Mouse (Mus musculus) lung, postnatal 25 days (tissue): ENCODE measurements around the gene Pabpn1l.

ENCODE experiments used
- DNase-seq: peaks from one replicate; pipeline ENCODE4 v3.0.0; 2022; ENCODE audit warnings: low spot score

Pabpn1l gene

GRCm38 (mm10) chr8:122618660-122619378, 3.7 kb downstream of the Pabpn1l start:
- no peak for DNase-seq

- peak; percentile 88 for DNase-seq
Measured at GRCm38 (mm10) chr8:122617947-122618546, 4.5 kb downstream of the Pabpn1l start.

- peak; percentile 52 for DNase-seq
Measured at GRCm38 (mm10) chr8:122616181-122616905, 6.2 kb downstream of the Pabpn1l start.

GRCm38 (mm10) chr8:122611295-122612133, 11.0 kb downstream of the Pabpn1l start, which contains the start of the genes Galns and Trappc2l:
TSS of gene Galns (minus strand) at chr8:122611463.
TSS of gene Trappc2l (plus strand) at chr8:122611640.
- DNase-seq, result peak; percentile 96

GRCm38 (mm10) chr8:122610612-122611277, 11.8 kb downstream of the Pabpn1l start:
- no peak for DNase-seq

GRCm38 (mm10) chr8:122610209-122610608, 12.3 kb downstream of the Pabpn1l start:
- DNase-seq, result no peak

- no peak for DNase-seq
Measured at GRCm38 (mm10) chr8:122606810-122607209, 15.7 kb downstream of the Pabpn1l start.

GRCm38 (mm10) chr8:122605367-122605766, 17.2 kb downstream of the Pabpn1l start:
- DNase-seq, result no peak

- no peak for DNase-seq
Measured at GRCm38 (mm10) chr8:122604640-122605039, 17.9 kb downstream of the Pabpn1l start.

- DNase-seq, result no peak
Measured at GRCm38 (mm10) chr8:122600666-122601065, 21.9 kb downstream of the Pabpn1l start.

- no peak for DNase-seq
Measured at GRCm38 (mm10) chr8:122596031-122596430, 26.5 kb downstream of the Pabpn1l start.

- DNase-seq, result no peak
Measured at GRCm38 (mm10) chr8:122593783-122594507, 28.6 kb downstream of the Pabpn1l start.

- no peak for DNase-seq
Measured at GRCm38 (mm10) chr8:122593240-122593639, 29.3 kb downstream of the Pabpn1l start.

- no peak for DNase-seq
Measured at GRCm38 (mm10) chr8:122586749-122587148, 35.8 kb downstream of the Pabpn1l start.

GRCm38 (mm10) chr8:122586171-122586570, 36.4 kb downstream of the Pabpn1l start:
- no peak for DNase-seq

- DNase-seq, result no peak
Measured at GRCm38 (mm10) chr8:122585411-122585891, 37.1 kb downstream of the Pabpn1l start.

GRCm38 (mm10) chr8:122584981-122585380, 37.6 kb downstream of the Pabpn1l start:
- no peak for DNase-seq

GRCm38 (mm10) chr8:122580926-122581325, 41.6 kb downstream of the Pabpn1l start:
- DNase-seq, result no peak

GRCm38 (mm10) chr8:122579196-122579595, 43.3 kb downstream of the Pabpn1l start:
- DNase-seq, result no peak

GRCm38 (mm10) chr8:122577116-122577515, 45.4 kb downstream of the Pabpn1l start:
- DNase-seq, result no peak

GRCm38 (mm10) chr8:122576648-122577022, 45.9 kb downstream of the Pabpn1l start, which contains the start of gene Aprt:
TSS of gene Aprt (minus strand) at chr8:122576909.
- peak; percentile 96 for DNase-seq
